Mouse (Mus musculus) testis, postnatal 10 days (tissue): ENCODE data around the gene Mycbp.
A peak's percentile ranks its signal among the peaks of the same experiment; 100 is the strongest.

Source experiments
- DNase-seq: peaks from one replicate; pipeline ENCODE4 v3.0.0; 2021; ENCODE audit warnings: low spot score

Mycbp gene

GRCm38 (mm10) chr4:123904333-123905125 lies at the start of gene Mycbp:
Mycbp (plus strand) TSS chr4:123904832.
- peak; percentile 99 for DNase-seq

GRCm38 (mm10) chr4:123856888-123857287 lies 47.7 kb upstream of the Mycbp start:
- no peak for DNase-seq

- DNase-seq: no peak
Observed at GRCm38 (mm10) chr4:123858090-123858489, 46.5 kb upstream of the Mycbp start.

GRCm38 (mm10) chr4:123859379-123859778 lies 45.3 kb upstream of the Mycbp start, which contains the start of gene 4933427I04Rik:
4933427I04Rik (plus strand) TSS chr4:123859679.
- DNase-seq: no peak

GRCm38 (mm10) chr4:123859803-123860202 lies 44.8 kb upstream of the Mycbp start:
- no peak for DNase-seq

DNA sequence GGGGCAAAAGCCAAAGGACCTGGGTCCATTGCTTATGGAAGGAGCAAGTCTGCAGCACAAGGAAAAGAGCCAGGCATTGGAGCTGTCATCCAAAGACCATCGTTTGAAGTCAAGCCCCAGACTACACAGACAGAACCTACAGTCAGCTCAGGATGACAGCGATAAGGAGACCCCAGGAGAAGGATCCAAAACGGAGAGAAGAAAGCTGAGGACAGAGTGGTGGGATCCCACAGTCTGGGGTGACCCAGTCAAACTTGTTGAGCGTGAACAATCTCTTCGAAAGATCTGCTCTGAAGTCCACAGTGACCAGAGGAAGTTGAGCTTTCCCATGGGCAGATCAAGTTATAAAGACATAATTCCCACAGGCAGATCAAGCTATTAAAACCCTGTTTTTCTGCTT lies 44.0 kb upstream of the Mycbp start:
- DNase-seq: no peak

DNA sequence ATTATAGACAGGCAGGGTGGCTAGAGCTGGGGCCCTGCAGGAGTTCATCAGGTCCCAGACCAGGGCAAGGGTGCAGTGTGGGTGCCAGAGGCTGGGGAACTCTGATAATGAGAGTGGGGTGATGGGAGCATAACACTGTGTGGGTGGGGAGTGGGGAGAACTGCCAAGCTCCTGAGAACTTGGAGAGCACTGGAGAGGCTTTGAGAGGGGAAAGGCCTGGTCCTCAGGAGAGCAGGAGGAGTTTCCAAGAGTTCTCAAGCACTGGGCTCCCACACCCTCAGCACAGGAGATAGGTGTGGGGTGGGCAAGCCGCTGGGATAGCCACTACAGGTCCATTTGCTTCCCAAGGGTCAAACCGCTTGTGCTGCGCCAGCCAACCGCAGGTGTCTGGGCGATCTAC lies 10.9 kb upstream of the Mycbp start:
- no peak for DNase-seq

- DNase-seq: no peak
Observed at GRCm38 (mm10) chr4:123894295-123894694, 10.3 kb upstream of the Mycbp start.

- peak; percentile 78 for DNase-seq
Observed at GRCm38 (mm10) chr4:123898696-123899095, 5.9 kb upstream of the Mycbp start.

DNA sequence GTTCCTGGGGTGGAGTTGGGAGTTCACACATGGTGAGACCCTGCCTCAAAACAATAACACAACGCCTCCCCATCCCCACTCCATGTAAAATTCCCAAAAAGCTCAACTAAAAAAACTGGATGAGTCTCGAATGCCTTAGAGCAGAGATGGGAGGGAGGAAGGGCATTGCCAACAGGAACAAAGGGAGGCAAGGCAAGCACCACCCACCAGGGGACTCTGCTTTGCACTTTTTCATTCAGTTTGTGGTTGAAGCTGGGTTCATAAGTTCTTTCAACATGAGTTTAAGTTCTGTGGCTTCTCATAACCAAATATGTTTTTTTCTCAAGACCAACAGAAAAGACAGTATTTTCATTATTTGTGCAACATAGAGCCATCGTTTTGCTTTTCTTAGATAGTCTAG lies 1.2 kb upstream of the Mycbp start:
- no peak for DNase-seq

DNA sequence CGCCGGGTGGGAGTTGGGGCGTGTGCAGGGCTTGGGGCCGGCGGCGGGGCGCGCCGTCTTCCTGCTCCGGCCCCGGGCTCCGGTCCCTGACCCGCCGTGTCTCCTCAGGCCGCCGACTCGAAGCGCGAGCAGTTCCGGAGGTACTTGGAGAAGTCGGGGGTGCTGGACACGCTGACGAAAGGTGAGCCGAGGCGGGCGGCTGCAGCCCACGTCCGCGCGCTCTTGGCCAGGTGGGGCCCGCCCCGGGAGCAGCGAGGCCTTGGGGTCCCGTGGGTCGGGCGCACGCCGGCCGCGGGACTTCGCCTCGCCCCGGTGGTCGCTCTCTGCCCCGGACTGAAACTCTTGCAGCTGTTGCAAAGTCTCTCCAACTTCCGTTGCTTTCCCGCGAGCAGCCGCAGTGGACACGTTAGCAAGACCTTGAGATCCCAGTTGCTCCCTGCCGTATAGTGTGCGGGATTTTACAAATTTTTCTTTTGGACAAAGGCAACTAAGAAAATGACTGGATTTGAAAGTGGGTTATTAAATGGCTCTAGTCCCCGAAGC lies 565 bp downstream of the Mycbp start:
- DNase-seq: no peak

DNA sequence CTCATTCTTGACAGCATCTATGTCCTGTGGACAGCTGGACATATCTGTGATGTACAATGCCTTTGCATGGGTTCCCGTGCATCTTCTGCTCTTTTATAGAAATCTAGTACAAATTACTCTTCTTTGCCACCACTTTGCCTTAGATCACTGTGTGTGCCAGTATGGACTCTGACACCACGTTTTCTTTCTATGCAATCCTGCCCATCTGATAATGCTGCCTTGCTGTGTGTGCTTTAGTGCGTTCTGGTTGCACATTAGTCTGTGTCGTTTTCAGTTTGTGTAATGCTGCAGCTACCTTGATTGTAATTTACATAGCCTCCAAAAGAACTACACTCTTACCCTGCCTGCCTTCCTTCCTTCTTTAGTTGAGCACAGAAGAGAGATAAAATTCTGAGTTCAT lies 6.9 kb downstream of the Mycbp start:
- DNase-seq: no peak

DNA sequence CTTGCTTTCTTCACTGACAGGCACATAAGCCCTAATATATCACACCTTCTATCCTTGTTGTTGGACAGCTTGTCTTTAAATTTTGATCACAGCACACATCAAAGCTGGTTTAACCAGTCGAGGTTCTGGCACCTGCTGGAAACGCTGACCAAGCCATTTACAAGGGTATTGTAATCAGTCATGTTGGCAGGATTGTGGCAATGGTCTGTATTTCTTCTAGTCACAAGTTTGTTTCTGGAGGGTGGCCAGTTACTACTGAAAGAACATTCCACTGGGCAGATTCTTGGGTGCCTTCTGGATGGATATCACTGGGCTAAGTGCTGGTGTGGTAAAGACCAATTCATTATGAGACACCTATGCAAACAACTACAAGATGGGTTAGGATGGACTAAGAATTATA lies 7.8 kb downstream of the Mycbp start:
- no peak for DNase-seq

DNA sequence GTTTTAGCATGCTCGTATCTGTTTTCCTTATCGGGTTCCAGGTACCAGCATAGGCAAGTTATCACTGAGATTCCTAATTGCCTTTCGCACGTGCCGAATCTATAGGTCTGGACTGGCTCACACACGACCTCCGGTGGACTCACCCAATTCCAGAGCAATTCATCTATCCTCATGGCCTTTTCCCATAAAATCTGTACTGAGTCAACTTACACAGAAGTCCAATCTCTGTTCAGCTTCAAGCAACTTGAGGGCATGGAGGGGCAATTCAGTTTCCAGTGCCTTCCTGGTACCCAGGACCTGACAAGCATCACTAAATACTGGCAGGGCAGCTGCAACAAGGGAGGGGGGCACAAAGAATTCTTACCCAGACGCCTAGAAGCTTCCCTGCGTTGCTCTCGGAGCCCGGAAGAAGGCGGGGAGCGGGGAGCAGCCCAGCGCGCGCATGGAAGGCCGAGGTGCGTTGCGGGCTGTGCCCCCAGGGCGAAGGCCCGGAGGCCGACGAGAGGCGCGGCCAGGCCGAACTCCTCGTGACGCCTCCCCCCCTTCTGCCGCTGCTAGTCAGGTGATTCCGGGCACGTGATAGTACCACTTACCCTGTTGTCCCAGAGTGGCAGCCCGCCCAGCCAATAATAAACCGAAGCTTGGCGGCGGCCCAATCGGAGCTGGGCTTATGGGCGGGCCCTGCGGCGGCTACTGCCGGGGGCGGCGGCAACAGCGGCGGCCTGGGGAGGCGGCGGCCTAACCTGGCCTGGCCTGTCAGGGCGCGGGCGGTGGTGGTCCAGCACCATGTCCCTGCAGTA lies 12.3 kb downstream of the Mycbp start, which contains the start of gene Rragc:
Gene Rragc (plus strand): TSS at position 699 of the 800 bp plus-strand sequence.
- DNase-seq: peak; percentile 100

DNA sequence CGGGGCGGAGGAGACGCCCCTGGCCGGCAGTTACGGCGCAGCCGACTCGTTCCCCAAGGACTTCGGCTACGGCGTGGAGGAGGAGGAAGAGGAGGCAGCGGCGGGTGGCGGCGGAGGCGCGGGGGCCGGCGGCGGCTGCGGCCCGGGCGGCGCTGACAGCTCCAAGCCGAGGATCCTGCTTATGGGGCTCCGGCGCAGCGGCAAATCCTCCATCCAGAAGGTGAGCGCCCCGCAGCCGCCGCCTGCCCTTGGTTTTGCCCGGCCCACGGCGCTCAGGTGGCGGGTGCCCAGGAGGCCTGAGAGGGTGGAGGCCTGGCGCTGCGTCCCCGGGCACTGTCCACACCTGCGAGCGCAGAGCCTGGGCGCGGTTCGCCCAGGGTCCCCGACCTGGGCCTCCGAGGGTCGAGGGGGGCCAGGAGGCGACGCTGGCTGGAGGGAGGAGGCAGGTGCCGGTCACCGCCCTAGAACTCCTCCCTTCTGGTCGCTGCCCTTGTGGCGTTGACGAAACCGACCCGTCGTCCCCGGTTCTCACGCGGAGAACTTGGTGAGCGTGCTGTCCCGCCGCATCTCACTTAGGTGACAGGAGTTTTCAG lies 13.0 kb downstream of the Mycbp start, which contains the start of gene 4930535I16Rik:
Gene 4930535I16Rik (minus strand): TSS at position 475 of the 593 bp plus-strand sequence.
- peak; percentile 62 for DNase-seq

DNA sequence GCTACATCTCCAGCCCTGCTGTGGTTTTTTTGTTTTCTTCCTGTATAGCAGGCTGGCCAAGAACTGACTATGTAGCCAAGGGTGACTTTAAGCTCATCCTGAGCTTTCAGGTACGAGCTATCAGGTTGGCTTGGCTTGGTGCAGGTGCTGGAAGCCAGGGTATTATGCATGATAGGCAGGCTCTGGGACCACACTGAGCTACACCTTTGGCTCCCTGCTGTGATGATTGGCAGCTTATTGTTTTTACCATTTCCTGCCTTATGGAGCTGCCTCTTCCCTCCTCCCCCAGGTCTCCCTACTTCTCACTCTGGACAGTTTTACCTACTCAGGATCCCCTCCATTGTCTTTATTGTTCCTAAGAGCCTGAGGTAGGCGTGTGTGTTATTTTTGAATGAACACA lies 14.2 kb downstream of the Mycbp start:
- DNase-seq: no peak

GRCm38 (mm10) chr4:123921055-123921565 lies 16.5 kb downstream of the Mycbp start:
- no peak for DNase-seq

- peak; percentile 12 for DNase-seq
Observed at GRCm38 (mm10) chr4:123927961-123928360, 23.3 kb downstream of the Mycbp start.

DNA sequence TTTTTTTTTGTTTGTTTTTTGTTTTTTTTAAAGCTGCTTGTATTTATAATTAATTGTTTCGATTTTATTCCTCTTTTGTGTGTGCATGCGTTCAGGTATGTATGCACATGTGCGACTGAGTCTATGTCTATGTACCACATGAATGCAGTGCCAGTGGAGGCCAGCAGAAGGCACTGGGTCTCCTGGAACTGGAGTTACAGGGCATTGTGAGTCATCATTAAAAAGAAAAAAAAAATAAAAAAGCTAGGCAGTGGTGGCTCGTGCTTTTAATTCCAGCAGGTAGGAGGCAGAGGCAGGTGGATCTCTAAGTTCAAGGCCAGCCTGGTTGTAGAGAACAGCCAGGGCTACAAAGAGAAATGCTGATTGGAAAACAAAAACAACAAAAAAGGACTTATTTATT lies 25.4 kb downstream of the Mycbp start:
- DNase-seq: no peak

- no peak for DNase-seq
Observed at GRCm38 (mm10) chr4:123934306-123934705, 29.7 kb downstream of the Mycbp start.

GRCm38 (mm10) chr4:123936059-123936458 lies 31.4 kb downstream of the Mycbp start:
- DNase-seq: no peak

DNA sequence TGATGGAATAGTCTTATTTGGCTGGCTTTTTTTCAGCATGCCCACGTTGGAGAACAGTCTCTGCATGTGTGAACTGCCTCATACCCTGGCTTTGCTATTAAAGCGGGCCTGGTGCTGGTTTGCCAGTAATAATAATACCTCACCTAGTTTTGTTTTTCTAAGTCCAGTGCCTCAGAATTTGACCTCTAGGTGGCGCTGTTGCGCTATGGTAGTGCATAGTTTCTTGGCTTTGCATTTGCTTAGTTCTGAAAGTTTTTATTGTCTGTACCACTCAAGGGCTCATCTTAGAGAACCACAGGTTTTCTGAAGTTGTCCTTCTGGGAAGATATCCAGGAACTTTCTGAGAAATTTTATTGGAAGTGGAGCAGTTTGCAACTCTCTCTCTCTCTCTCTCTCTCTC lies 35.2 kb downstream of the Mycbp start:
- DNase-seq: peak; percentile 90
